Mouse (Mus musculus) adrenal gland (tissue): ENCODE data around the gene Tmem170b.

Source experiments
- intact Hi-C: fragments of 180-260 bp; cut with DNase I; formaldehyde crosslinking; loops from one replicate; pipeline ENCODE4 v1.15.1; 2025

Gene Tmem170b

DNA sequence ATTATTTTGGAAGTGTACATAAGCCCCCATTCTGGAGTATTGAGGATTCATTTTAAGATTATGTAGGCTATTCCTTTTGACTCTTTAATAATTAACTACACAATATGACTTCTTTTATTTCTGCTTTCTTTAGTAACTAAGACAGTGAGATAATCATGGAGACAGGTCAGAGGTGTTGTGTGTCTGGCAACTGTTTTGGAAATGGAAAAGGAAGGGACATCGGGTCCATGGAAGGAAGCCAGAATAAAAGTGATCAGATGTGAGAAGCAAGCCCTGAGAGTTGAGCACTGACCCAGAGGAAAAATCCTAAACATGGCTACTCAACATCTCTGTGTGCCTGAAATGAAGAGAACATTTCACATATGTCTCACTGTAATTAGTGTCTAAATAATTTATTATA, 5.3 kb downstream of the Tmem170b start:
- intact Hi-C loops = no loop called here

DNA sequence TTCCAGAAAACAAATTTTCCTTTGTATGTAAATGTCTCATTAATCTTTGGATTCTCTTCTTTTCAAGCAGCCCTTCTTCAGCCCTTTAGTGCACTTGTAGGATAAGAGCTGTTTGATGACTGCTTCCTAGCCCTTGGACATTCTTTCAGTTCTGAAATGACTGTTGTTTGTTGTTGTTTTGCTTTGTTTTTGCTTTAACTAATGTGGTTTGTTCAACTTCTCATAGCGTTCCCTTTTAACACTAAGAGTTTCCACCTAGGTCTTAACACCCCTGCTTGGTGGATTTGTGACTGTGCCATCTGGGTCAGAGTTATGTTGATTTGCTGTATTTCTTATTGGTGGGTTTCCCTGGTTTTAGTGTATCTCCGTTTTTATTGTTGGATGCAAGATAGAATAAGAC, 8.8 kb downstream of the Tmem170b start:
- intact Hi-C loops = no loop called here

- intact Hi-C loops = no loop called here
Observed at GRCm38 (mm10) chr13:41614982-41615381, 9.3 kb downstream of the Tmem170b start.

GRCm38 (mm10) chr13:41619470-41619869, 13.8 kb downstream of the Tmem170b start:
- intact Hi-C loops = no loop called here

DNA sequence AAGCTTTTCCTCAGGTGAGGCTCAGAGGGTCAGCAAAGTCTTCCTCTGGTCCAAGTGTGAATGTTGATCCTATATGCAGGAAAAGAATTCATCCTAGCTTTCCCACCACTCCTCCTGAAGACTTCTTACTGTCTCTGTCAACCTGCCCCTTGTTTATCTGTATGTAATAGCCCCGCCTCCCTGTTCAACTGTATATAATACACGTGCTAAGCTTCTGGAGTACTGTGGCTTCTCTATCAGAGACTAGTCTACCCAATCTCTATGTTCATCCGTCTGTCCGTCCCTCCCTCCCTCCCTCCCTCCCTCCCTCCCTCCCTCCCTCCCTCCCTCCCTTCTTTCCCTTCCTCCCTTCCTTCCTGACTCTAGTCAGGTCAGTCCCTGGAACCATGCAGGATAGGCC, 14.4 kb downstream of the Tmem170b start:
- intact Hi-C loops = no loop called here

DNA sequence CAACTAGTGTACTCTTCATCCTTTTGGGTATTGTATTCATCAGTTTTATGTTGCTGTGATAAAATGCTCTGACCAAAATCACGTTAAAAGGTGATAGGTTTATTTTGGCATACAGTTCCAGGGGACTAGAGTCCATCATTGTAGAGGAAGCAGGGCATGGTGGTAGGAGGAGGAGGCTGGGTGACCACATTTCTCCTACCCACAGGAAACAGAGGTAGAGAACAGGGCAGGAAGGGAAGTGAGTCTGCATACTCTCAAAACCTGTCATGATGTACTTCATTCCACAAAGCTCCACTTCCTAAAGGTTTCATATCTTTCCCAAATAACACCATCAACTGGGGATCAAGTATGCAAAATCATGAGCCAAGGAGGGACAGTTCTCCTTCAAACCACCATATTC, 18.4 kb downstream of the Tmem170b start:
- intact Hi-C loops = no loop called here

DNA sequence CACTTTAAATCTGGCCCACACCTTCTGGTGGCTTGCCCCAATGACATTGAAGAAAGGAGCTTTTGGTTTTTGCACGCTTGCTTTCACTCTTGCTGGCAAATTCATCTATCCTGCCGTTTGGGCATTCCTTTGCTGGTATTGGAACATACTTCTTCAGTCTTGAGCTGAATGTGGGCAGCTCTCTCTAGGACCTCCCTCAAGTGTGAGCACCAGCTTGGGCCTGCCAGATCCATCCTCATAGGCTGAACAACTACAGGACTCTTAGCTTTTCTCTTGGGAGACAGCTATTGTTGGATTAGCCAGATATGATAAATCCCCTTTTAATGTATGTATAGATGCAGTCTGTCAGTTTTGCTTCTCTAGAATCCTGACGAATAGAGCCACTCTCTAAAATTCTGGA, 19.5 kb downstream of the Tmem170b start:
- intact Hi-C loops = no loop called here

GRCm38 (mm10) chr13:41627277-41627916, 21.7 kb downstream of the Tmem170b start:
- intact Hi-C loops = no loop called here

GRCm38 (mm10) chr13:41634401-41634818, 28.7 kb downstream of the Tmem170b start:
- intact Hi-C loops = loop anchor here (2.0 to 5.0 kb wide), 2 partner anchors 62 to 337 kb away; no protein-coding TSS in a partner anchor

- intact Hi-C loops = loop anchor here (5.0 kb wide), 1 partner anchor 356 kb away; no protein-coding TSS in a partner anchor
Observed at GRCm38 (mm10) chr13:41638083-41638482, 32.4 kb downstream of the Tmem170b start.

DNA sequence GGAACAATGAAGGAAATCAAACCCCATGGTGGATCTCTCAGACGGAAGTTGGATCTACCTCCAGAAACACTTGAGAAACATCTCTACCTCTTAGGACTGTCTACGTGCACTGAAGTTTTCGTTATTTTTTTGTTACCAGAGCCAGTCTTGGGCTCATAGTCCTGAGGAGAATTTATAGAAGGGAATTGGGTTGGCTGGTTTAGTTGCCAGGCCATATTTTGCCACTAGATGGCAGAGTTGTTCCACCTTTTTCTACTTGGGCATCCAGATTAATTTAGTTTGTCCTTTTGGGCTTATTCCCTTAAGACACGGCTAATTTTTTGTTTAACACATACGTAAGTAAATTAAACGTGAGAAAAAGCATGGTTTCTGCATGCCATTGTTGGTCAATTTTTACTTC, 37.1 kb downstream of the Tmem170b start:
- intact Hi-C loops = loop anchor here (5.0 to 10.0 kb wide), 6 partner anchors 64 to 942 kb away; partner anchors contain the start of gene Edn1

- intact Hi-C loops = loop anchor here (5.0 to 10.0 kb wide), 6 partner anchors 64 to 941 kb away; partner anchors contain the start of gene Edn1
Observed at GRCm38 (mm10) chr13:41643798-41644197, 38.1 kb downstream of the Tmem170b start.

GRCm38 (mm10) chr13:41644591-41645482, 39.1 kb downstream of the Tmem170b start:
- intact Hi-C loops = loop anchor here (5.0 to 10.0 kb wide), 6 partner anchors 62 to 940 kb away; partner anchors contain the start of gene Edn1

- intact Hi-C loops = loop anchor here (10.0 kb wide), 3 partner anchors 399 to 939 kb away; no protein-coding TSS in a partner anchor
Observed at GRCm38 (mm10) chr13:41645483-41645859, 39.8 kb downstream of the Tmem170b start.

DNA sequence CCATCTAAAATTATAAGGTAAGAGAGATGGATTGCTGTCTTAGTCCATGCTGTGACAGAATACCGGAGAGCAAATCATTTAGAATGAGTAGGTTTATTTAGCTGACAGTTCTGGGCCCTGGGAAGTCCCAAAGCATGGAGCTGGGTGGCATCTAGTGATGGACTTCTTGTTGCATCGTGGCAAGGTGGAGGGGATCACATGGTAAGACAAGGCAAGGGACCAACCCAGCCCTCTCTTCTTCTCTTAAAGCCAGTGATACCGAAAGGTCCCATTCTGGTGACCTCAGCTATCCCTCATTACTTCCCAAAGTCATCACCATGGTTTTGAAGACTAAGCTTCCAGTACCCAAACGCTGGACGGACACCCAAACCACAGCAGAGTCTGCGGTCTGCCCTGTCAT, 42.3 kb downstream of the Tmem170b start:
- intact Hi-C loops = loop anchor here (10.0 kb wide), 3 partner anchors 397 to 937 kb away; no protein-coding TSS in a partner anchor

DNA sequence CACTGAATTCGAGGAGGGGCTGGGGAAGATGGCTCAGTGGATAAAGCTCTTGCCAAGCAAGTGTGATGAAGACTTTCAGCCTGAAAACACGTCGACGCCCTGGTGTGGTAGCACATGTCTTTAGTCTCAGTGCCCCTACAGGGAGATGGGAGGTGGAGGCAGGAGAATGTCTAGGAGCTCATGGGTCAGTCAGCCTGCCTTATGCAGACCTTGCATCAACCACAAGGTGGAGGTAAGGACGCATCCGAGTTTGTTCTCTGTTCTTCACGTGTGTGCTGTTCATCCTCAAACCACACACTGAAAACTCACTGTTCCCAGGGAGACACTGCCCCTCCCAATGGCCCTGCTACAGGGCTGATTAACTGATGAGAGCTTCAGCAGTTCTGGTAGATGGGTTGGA, 45.0 kb downstream of the Tmem170b start:
- intact Hi-C loops = no loop called here

DNA sequence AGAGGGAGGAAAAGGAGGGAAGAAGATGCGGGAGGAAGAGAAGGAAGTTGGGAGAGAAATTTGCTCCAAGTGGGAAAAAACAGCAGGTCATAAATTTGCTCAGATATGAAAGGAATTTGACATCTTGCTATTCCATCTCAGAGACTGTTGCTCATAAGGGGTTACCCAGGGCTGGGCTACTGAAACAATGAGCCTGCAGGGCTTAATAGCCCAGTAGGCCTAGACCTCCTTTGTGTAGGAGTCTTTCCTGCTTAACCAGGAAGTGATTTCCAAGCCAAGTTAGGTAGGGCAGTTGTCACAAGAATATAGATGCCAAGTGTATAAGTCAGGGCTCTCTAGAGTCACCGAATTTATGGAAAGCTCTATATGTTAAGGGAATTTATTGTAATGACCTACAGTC, 48.1 kb downstream of the Tmem170b start:
- intact Hi-C loops = no loop called here

- intact Hi-C loops = no loop called here
Observed at GRCm38 (mm10) chr13:41655576-41656090, 49.9 kb downstream of the Tmem170b start.

GRCm38 (mm10) chr13:41660052-41660793, 54.5 kb downstream of the Tmem170b start:
- intact Hi-C loops = no loop called here

DNA sequence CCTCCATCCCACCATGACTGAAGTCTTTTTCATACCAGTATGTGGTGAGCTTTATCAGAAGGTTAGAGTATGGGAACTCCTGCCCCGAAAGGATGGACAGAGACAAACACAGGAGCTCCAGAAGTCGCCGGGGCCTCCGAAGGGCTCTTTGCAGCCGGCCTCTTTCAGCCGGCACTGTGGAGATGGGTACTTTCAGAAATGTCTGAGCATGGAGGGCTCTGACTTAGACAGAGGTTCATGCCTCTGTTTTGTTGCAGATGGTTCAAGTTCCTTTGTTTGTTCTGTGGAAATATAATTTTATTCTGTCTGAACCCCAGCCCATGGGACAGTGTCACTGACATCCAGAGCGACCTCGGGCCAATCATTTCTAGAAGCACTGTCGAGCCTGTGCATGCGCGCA, 55.4 kb downstream of the Tmem170b start:
- intact Hi-C loops = no loop called here

DNA sequence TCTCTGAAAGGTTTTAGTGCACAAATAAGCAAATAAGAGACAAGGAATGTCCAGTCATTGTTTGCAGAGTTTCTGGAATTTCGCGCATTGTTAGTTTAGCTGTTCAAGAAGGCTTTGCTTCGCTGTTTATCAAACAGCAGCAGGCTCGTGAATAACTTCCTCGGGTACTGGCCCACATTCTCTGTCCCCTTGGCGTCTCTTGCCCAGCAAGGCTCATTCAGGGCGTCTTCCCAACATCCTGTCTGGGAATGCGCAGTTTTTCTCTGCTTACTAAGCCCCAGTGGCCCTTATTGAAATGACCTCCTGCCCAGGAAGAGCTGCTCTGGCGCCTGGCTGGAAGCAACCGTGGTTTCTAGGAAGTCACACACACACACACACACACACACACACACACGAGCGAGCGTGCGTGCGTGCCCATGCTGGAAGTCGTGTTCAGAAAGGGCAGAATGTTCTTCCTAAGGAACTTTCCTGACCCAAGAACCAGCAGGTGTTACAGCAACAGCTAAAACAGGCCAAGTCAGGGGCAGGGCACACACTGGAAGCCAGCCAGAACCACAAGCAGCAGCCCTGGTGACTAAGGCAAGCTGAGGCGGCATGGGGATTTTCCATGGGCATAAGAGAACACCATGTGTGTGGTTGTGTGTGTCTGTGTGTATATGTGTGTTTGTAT, 56.8 kb downstream of the Tmem170b start:
- intact Hi-C loops = no loop called here
